Mouse (Mus musculus): Measurements from ENCODE around the gene Myh14. TPM values are rescaled to one million over a fixed set of nuclear protein-coding genes. Genes with fewer than 3 reads are reported as not detected.

The Myh14 gene
- polyA plus RNA-seq, 1 experiment from 2014 or later: 0.59 TPM

DNA sequence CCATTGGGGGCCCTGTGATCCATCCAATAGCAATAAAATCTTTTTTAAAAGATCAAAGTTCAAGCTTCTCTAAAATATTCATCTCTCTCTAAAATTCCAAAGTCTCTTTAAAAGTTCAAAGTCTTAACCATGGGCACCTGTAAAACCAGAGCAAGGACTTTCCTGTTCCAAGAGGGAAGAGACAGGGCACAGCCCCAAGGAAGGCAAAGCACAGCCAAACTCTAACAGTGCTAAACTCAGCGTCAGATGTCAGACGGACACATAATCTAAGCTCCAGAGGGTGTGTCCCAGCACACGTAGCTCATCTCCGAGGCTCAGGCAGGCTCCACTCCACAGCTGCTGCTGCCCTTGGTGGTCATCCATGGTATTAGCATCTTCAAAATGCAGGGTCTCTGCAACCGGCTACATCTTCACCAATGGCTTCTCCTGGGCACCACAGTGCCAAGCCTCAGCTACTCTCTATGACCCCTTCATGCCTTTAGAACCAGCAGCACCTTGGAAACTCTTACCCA, 94.3 kb downstream of the Myh14 start:
- Histone ChIP-seq H3K36me3 (no peaks in the 10 kb centered on the region), H3K4me3 (no peak overlapping the region), H3K27ac (ENCODE audit: poor library complexity, severe bottlenecking) (no peak overlapping the region), H3K4me1 (replicated peaks) (no peaks in the 10 kb centered on the region), H3K4me2 (no peak overlapping the region), H3K9ac (no peak overlapping the region), H3K9me3 (replicated peaks) (peaks cover 6% of the 10 kb centered on the region; the same call in 1 of the 2 replicates), H3K27me3 (replicated peaks) (peaks cover 8% of the 10 kb centered on the region; the same call in 1 of the 2 replicates)
- WGBS: 38% methylated on average over 5 of the region's 5 CpGs
- no peak for ATAC-seq (ENCODE audit: insufficient number of reproducible peaks, low FRiP score)

DNA sequence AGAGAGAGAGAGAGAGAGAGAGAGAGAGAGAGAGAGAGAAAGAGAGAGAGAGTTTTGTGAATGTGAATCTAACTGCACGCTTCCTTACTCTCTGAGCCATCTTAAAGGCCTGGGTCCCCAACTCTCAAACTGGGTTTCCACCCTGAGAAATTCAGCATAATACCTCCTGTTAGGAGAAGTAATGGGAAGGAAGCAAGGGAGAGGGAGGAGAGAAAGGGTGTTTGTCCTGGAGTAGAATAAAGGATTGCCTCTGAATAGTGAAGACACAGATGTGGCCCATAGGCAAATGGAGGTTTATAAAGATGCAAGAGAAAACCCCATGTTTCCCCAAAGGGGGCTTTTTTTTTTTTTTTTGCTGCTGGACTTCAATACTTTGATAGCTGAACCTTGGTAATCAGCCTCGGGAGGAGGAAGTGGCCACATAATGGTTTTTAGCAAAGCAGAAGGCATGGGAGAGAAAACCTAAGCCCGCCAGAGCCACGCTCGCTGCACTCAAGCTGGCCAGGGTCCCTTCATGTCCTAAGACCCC, 97.6 kb downstream of the Myh14 start:
- no peak for ATAC-seq (ENCODE audit: insufficient number of reproducible peaks, low FRiP score)
- no peaks in the 10 kb centered on the region for H3K36me3 ChIP-seq
- peaks cover under 1% of the 10 kb centered on the region; the same call in 1 of the 2 replicates for H3K9me3 ChIP-seq (replicated peaks)

DNA sequence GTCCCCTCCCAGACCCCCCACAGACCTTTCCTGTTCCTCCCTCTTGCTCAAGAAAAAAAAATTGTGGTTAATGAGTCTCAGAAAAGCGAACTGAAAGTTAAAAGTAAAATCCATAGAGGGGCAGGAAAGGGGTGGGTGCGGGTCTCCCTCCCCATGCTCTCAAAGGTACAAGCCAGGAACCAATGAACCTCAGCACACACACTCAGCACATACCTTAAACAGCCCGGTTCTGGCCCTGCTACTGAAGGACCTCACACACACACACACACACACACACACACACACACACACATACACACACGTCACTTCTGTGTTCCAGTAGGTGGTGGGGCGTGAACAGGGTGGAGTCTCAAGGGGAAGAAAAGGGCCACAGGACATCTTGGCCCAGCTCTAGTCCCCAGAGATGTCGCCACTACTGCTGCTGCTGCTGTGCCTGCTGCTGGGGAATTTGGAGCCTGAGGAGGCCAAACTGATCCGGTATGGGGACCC, 98.4 kb downstream of the Myh14 start, which contains the start of gene Napsa:
Gene Napsa (plus strand): TSS at position 168 of the 489 bp plus-strand sequence.
- Histone ChIP-seq H3K4me2 (no peak within 1 kb of the TSS), H3K4me1 (replicated peaks) (no peaks in the 10 kb centered on the region), H3K36me3 (no peaks in the 10 kb centered on the region), H3K4me3 (no peak within 1 kb of the TSS), H3K27ac (ENCODE audit: poor library complexity, severe bottlenecking) (no peak within 1 kb of the TSS), H3K9me3 (replicated peaks) (no peaks in the 10 kb centered on the region), H3K9ac (no peak within 1 kb of the TSS), H3K27me3 (replicated peaks) (peaks cover 27% of the 10 kb centered on the region)
- ATAC-seq (ENCODE audit: insufficient number of reproducible peaks, low FRiP score): no peak
- WGBS: 49% methylated on average over 7 of the region's 7 CpGs

More for the DNA sequence above, 97.6 kb downstream of the Myh14 start:
- no peak overlapping the region for H3K27ac ChIP-seq (ENCODE audit: poor library complexity, severe bottlenecking)
- no peaks in the 10 kb centered on the region for H3K4me1 ChIP-seq (replicated peaks)
- H3K4me3 ChIP-seq: no peak overlapping the region
- no peak overlapping the region for H3K4me2 ChIP-seq
- 71% methylated on average over 5 of the region's 5 CpGs for WGBS
- H3K27me3 ChIP-seq (replicated peaks): peaks cover 25% of the 10 kb centered on the region
- H3K9ac ChIP-seq: no peak overlapping the region

DNA sequence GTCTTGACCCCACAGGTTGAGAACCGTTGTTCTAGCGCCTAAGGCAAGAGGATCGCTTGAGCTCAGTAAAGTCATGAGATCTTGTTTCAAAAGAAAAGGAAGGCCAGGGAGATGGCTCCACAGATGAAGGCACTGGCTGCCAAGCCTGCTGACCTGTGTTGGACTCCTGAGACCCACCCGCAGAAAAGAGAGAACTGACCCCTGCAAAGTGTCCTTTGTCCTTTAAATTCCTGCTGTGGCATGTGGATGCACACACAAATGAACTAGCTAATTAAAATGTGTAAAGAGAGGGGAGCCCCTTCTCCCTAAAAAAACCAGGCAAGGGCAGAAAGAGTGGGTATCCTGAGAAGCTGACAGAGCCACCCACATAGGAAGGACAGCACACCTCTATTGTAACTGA, 98.8 kb downstream of the Myh14 start:
- Histone ChIP-seq H3K27me3 (replicated peaks) (peaks cover 27% of the 10 kb centered on the region), H3K4me3 (no peak overlapping the region), H3K27ac (ENCODE audit: poor library complexity, severe bottlenecking) (no peak overlapping the region), H3K4me2 (no peak overlapping the region), H3K36me3 (no peaks in the 10 kb centered on the region), H3K4me1 (replicated peaks) (no peaks in the 10 kb centered on the region), H3K9ac (no peak overlapping the region), H3K9me3 (replicated peaks) (no peaks in the 10 kb centered on the region)
- WGBS: 79% methylated on average over 4 of the region's 4 CpGs
- no peak for ATAC-seq (ENCODE audit: insufficient number of reproducible peaks, low FRiP score)

DNA sequence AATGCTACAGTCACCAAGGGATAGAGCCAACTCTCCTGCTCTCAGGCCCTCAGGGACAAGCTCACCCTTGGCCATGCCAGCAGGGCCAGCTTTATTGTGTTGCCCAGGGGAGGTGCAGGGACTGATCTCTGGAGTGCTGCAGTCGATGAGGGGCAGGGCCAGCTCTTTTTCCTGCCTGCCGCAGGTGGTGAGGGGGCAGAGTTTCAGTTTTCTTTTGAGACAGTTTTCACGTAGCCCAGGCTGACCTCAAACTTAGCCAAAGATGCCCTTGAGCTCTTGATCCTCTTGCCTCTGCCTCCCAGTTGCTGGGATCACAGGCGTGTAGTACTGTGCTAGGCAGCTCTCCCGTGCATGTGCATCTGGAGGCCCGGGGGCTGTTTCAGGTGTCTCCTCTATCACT, 99.7 kb downstream of the Myh14 start:
- 73% methylated on average over 6 of the region's 6 CpGs for WGBS
- no peaks in the 10 kb centered on the region for H3K36me3 ChIP-seq
- H3K4me2 ChIP-seq: no peak overlapping the region
- no peak overlapping the region for H3K27ac ChIP-seq (ENCODE audit: poor library complexity, severe bottlenecking)
- no peaks in the 10 kb centered on the region for H3K4me1 ChIP-seq (replicated peaks)
- H3K9ac ChIP-seq: no peak overlapping the region
- no peak for ATAC-seq (ENCODE audit: insufficient number of reproducible peaks, low FRiP score)
- H3K4me3 ChIP-seq: no peak overlapping the region
- H3K9me3 ChIP-seq (replicated peaks): no peaks in the 10 kb centered on the region
- H3K27me3 ChIP-seq (replicated peaks): peaks cover 27% of the 10 kb centered on the region

DNA sequence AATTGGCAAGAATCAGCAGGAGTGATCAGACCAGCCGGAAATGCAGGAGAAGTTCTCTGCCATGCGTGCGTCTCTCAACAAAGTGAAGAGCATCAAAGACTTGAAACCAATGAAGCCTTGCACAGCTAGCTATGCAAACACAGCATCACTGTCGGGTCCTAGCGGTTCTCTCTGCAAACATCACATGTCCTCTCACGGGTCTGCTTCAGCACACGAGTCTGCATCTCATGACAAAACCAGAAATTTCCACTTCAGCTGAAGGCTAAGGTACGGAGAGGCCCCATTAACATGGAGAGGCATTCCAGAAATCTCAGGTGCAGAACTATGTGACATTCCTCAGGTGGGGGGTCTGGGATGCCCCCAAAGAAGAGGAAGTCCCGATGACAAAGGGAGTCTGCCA, 101.8 kb downstream of the Myh14 start:
- Histone ChIP-seq H3K27ac (ENCODE audit: poor library complexity, severe bottlenecking) (no peak overlapping the region), H3K9ac (no peak overlapping the region), H3K4me1 (replicated peaks) (no peaks in the 10 kb centered on the region), H3K4me2 (no peak overlapping the region), H3K4me3 (no peak overlapping the region), H3K27me3 (replicated peaks) (peaks cover 31% of the 10 kb centered on the region), H3K36me3 (no peaks in the 10 kb centered on the region), H3K9me3 (replicated peaks) (no peaks in the 10 kb centered on the region)
- no peak for ATAC-seq (ENCODE audit: insufficient number of reproducible peaks, low FRiP score)
- 63% methylated on average over 9 of the region's 9 CpGs for WGBS

DNA sequence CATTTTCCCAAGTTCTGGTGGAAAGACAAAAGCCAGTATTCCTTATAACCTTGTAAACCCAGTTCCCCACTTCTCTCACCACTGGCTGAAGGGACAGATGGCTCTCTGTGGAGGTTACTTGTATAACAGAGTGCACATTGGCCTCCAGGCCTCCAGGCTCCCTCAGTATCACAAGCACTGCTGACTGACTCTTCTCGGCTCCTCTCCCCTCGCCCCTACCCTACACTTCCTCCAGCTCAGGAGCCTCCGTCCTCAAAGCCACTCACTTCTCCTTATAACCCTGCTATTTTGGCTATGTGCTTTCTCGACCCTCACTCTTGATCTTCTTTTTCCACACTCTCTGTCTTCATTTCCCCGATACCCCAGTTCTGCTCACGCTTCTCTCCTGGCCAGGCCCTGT, 105.2 kb downstream of the Myh14 start:
- no peak overlapping the region for H3K9ac ChIP-seq
- H3K27me3 ChIP-seq (replicated peaks): peaks cover 24% of the 10 kb centered on the region
- no peaks in the 10 kb centered on the region for H3K36me3 ChIP-seq
- H3K4me3 ChIP-seq: no peak overlapping the region
- no peak overlapping the region for H3K4me2 ChIP-seq
- no peak for ATAC-seq (ENCODE audit: insufficient number of reproducible peaks, low FRiP score)
- no peak overlapping the region for H3K27ac ChIP-seq (ENCODE audit: poor library complexity, severe bottlenecking)
- WGBS: 58% methylated on average over 6 of the region's 6 CpGs
- H3K4me1 ChIP-seq (replicated peaks): no peaks in the 10 kb centered on the region
- H3K9me3 ChIP-seq (replicated peaks): no peaks in the 10 kb centered on the region

DNA sequence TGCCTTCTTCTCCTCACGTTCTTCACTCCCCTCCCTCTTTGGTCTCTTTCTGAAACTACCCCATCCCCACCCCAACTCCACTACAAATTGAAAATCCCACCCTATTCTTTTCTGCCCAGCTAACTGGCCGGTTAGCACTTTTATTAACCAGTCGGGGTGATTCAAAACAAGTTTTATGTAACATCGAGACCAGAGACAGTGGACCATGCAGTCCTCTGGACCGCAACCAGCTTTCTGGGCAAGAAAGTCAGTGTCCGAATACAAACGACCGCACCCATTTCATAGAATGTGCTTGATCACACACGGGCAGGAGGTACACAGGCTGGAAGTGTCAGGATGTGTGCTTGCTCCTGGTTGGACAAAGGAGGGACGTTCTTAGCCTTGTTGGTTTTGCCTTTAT, 106.2 kb downstream of the Myh14 start:
- no peaks in the 10 kb centered on the region for H3K4me1 ChIP-seq (replicated peaks)
- 81% methylated on average over 10 of the region's 10 CpGs for WGBS

DNA sequence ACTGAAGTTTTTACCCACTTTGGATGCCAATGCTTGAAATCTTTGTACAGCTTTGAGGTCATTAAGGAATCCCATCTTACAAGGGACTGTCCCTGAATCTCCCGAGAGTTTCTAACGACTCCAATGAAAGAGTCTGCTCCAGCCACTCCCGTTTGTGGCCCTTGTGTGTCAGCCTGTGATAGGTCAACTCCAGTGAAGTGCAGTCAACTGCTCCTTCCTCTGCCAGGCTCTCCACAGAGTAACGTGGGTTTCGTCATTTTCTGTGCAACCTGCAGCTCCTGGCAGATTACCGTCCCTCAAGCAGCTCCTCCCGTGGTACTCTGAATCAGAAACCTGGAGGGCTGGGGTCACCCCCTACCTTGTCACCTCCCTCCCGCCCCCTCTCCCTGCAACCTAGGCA, 107.4 kb downstream of the Myh14 start:
- Histone ChIP-seq H3K36me3 (no peaks in the 10 kb centered on the region), H3K4me2 (no peak overlapping the region), H3K27ac (ENCODE audit: poor library complexity, severe bottlenecking) (no peak overlapping the region), H3K4me3 (no peak overlapping the region), H3K9ac (no peak overlapping the region), H3K27me3 (replicated peaks) (peaks cover 19% of the 10 kb centered on the region), H3K9me3 (replicated peaks) (no peaks in the 10 kb centered on the region), H3K4me1 (replicated peaks) (no peaks in the 10 kb centered on the region)
- ATAC-seq (ENCODE audit: insufficient number of reproducible peaks, low FRiP score): no peak
- WGBS: 40% methylated on average over 8 of the region's 8 CpGs

More for the DNA sequence above, 106.2 kb downstream of the Myh14 start:
- no peak for ATAC-seq (ENCODE audit: insufficient number of reproducible peaks, low FRiP score)
- H3K9me3 ChIP-seq (replicated peaks): no peaks in the 10 kb centered on the region
- H3K27ac ChIP-seq (ENCODE audit: poor library complexity, severe bottlenecking): no peak overlapping the region
- no peak overlapping the region for H3K4me3 ChIP-seq
- no peaks in the 10 kb centered on the region for H3K36me3 ChIP-seq
- peaks cover 27% of the 10 kb centered on the region for H3K27me3 ChIP-seq (replicated peaks)
- H3K9ac ChIP-seq: no peak overlapping the region
- no peak overlapping the region for H3K4me2 ChIP-seq

DNA sequence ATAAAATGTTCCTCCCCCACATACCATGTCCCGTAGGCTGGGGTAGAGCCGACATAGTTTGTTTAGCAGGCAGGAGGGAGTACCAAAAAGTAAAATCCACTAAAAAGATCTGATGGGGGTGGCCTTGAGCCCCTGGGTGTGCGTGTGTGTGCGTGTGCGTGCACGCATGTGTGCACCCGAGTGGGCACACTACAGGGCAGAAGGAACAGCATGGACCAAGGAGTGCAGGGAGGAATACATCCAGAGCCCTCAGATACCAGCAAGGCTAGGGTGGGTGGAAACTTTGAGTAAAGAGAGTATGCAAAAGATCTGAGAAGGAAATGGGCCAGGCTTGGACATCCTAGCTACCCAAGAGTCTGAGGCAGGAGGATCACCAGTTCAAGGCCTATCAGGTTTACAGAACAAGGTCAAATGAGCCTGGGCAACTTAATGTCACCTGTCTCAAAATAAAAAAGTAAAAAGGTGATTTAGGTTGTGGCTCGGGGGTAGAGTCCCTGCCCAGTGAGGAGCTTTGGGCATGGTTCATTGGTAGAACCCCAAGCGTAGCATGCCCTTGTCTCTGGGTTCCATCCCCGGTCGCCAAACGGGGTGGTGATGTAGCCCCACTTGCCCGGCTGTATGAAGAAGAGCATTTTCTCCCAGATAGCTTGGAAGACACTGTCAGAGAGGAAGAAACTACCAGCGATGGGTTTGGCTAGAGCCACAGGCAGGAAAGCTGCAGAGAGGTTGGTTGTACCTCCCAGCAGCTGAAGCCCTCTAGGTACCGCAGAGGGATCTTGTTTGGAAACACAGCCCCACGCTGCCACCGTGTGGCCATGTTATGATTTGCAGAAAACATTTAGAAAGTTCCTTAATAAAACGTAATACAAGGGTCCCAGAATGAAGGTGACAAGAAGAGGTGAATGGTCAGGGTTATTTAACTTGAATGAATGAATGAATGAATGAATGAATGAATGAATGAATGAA, 109.9 kb downstream of the Myh14 start:
- no peak; the same call in 1 of the 2 replicates for ATAC-seq (ENCODE audit: insufficient number of reproducible peaks, low FRiP score)
- Histone ChIP-seq H3K27me3 (replicated peaks) (peaks cover 19% of the 10 kb centered on the region), H3K4me3 (no peak overlapping the region), H3K4me1 (replicated peaks) (no peaks in the 10 kb centered on the region), H3K27ac (ENCODE audit: poor library complexity, severe bottlenecking) (no peak overlapping the region), H3K9ac (no peak overlapping the region), H3K4me2 (no peak overlapping the region), H3K9me3 (replicated peaks) (no peaks in the 10 kb centered on the region), H3K36me3 (no peaks in the 10 kb centered on the region)
- WGBS: 48% methylated on average over 18 of the region's 18 CpGs

DNA sequence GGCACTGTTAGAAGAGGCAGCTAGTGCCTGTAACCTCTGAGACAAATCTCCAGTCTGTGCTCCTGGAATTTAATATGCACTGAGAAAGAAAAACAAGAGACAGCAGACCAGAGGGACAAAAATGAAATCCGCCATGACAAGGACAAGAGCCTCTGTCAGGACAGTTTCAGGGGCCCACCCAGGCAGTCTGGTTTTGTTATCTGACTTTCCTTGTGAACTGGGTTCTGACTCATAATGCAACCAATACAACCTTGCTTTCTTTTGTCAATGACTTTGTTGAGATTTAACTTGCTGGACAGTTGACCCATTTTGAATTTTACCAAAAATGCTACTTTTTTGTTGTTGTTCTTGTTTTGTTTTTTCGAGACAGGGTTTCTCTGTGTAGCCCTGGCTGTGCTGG, 113.0 kb downstream of the Myh14 start:
- Histone ChIP-seq H3K9me3 (replicated peaks) (no peaks in the 10 kb centered on the region), H3K4me2 (no peak overlapping the region), H3K9ac (peak overlapping the region; percentile 51), H3K4me1 (replicated peaks) (peaks cover 11% of the 10 kb centered on the region), H3K36me3 (no peaks in the 10 kb centered on the region), H3K4me3 (no peak overlapping the region), H3K27ac (ENCODE audit: poor library complexity, severe bottlenecking) (no peak overlapping the region), H3K27me3 (replicated peaks) (peaks cover 15% of the 10 kb centered on the region; the same call in 1 of the 2 replicates)
- ATAC-seq (ENCODE audit: insufficient number of reproducible peaks, low FRiP score): no peak
- WGBS: 58% methylated on average over 2 of the region's 2 CpGs

Data from heart, embryonic 12.5 days (tissue).